Mouse (Mus musculus): ENCODE results near the gene Dnajb12. TPM values are rescaled to one million over a fixed set of nuclear protein-coding genes. Genes with fewer than 3 reads are reported as not detected.

Dnajb12 gene
- total and polyA plus RNA-seq, 3 experiments, result 13.3 to 217 (median 41.7) TPM

DNA sequence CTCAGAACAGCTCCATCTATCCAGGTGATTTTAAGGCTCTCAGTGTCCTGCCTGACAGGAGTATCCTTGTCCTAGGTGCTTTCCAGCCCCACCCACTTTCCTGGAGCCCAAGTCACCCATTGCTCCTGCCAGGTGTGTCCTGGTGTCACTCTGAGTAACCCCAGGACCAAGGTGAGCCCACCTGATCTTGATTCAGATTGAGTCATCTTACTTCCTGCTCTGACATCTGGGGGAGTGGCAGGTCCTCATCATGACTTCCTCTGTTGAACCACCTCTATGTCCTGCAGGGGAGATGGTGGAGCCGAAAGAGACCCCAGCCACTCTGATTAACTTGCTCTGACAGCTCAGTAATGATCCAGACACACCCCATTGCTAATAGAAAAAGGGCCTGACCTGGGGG, 59.7 kb downstream of the Dnajb12 start:
- TF ChIP-seq NRF1 (IDR thresholded peaks at IDR 0.05; ENCODE audit: insufficient read depth, low read depth, low read length, poor library complexity, severe bottlenecking), result no peak
- TF ChIP-seq GATA1 (IDR thresholded peaks at IDR 0.05; ENCODE audit: low read depth, low read length), result no peak
- no peak for TF ChIP-seq TAL1 (IDR thresholded peaks at IDR 0.05; ENCODE audit: low read length)
- Histone ChIP-seq H3K4me1 (ENCODE audit: control insufficient read depth in 1 of 2, insufficient read depth in 2 of 2, low read length in 2 of 2) (peaks cover 3 to 17% of the 10 kb centered on the region in 2 experiments), H3K79me2 (ENCODE audit: control insufficient read depth, insufficient read depth, low read length, poor library complexity) (no peaks in the 10 kb centered on the region), H3K36me3 (ENCODE audit: control insufficient read depth in 1 of 2, insufficient read depth in 2 of 2, low read length in 2 of 2) (peaks cover 0 to 10% of the 10 kb centered on the region in 2 experiments; a peak in 2 of 4 replicates), H3K27me3 (ENCODE audit: control insufficient read depth in 1 of 2, insufficient read depth in 2 of 2, low read length in 2 of 2) (no peaks in the 10 kb centered on the region), H3K27ac (ENCODE audit: control insufficient read depth, low read depth, low read length) (no peak overlapping the region), H3K9ac (ENCODE audit: control insufficient read depth, low read depth, low read length, poor library complexity, severe bottlenecking) (no peak overlapping the region), H3K9me3 (replicated peaks; ENCODE audit: insufficient read depth, low read length) (no peaks in the 10 kb centered on the region), H3K4me3 (ENCODE audit: control insufficient read depth in 1 of 2, insufficient read depth in 1 of 2, low read depth in 2 of 2, low read length in 2 of 2) (no peak overlapping the region)
- DNase-seq (ENCODE audit: low read depth, low spot score), result no peak

DNA sequence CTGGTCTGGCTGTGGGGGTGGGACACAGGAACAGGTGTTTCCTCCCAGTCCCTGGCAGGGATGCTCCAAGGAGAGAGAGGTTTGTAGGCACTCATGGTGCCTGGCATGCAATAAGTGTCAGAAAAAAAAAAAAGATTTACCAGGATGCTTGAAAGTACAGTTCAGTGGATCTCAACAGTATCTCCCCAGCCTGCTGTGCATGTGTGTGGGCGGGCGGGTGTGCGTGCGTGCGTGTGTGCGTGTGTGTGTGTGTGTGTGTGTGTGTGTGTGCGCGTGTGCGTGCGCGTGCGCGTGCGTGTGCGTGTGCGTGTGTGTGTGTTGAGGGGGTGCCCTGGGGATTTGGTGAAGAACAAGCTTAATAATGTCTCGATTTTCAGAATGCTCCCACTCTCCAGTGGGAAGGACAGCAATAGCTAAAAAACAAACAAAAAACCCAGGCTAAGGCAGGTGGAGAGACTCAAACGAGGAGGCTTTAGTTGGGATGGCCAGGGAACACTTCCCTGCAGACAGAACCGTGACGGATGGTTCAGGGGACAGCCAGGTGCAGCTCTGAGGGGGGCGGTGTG, 63.0 kb downstream of the Dnajb12 start:
- no peaks in the 10 kb centered on the region for H3K27me3 ChIP-seq (ENCODE audit: control insufficient read depth in 1 of 2, insufficient read depth in 2 of 2, low read length in 2 of 2)
- no peaks in the 10 kb centered on the region for H3K9me3 ChIP-seq (replicated peaks; ENCODE audit: insufficient read depth, low read length)
- no peak for TF ChIP-seq MEF2A (IDR thresholded peaks at IDR 0.05; ENCODE audit: extremely low read depth, insufficient replicate concordance, low read depth, low read length, poor library complexity, severe bottlenecking)
- no peak for TF ChIP-seq POLR2AphosphoS2 (IDR thresholded peaks at IDR 0.05; ENCODE audit: low read length)
- no peak for TF ChIP-seq UBTF (IDR thresholded peaks at IDR 0.05; ENCODE audit: borderline replicate concordance, insufficient read depth, low read depth, low read length)
- TF ChIP-seq KAT2A (conservative IDR thresholded peaks at IDR 0.05; ENCODE audit: low read depth, low read length), result no peak
- no peak for TF ChIP-seq ZKSCAN1 (IDR thresholded peaks at IDR 0.05; ENCODE audit: low read depth, low read length)
- TF ChIP-seq MAFK (IDR thresholded peaks at IDR 0.05; ENCODE audit: borderline replicate concordance, low read depth, low read length), result no peak
- no peak for TF ChIP-seq E2F4 (IDR thresholded peaks at IDR 0.05; ENCODE audit: borderline replicate concordance, low read depth, low read length)
- TF ChIP-seq CTCF (IDR thresholded peaks at IDR 0.05 in 2 of 3, conservative IDR thresholded peaks at IDR 0.05 in 1 of 3; ENCODE audit: control insufficient read depth in 1 of 3, insufficient read depth in 1 of 3, low read depth in 2 of 3, low read length in 3 of 3, poor library complexity in 1 of 3, severe bottlenecking in 1 of 3), result no peak
- H3K36me3 ChIP-seq (ENCODE audit: control insufficient read depth in 1 of 2, insufficient read depth in 2 of 2, low read length in 2 of 2), result peaks cover 0 to 15% of the 10 kb centered on the region in 2 experiments; a peak in 2 of 4 replicates
- H3K9ac ChIP-seq (ENCODE audit: control insufficient read depth, low read depth, low read length, poor library complexity, severe bottlenecking), result no peak overlapping the region
- no peaks in the 10 kb centered on the region for H3K79me2 ChIP-seq (ENCODE audit: control insufficient read depth, insufficient read depth, low read length, poor library complexity)
- peaks cover 15 to 28% of the 10 kb centered on the region in 2 experiments for H3K4me1 ChIP-seq (ENCODE audit: control insufficient read depth in 1 of 2, insufficient read depth in 2 of 2, low read length in 2 of 2)
- no peak overlapping the region for H3K4me3 ChIP-seq (ENCODE audit: control insufficient read depth in 1 of 2, insufficient read depth in 1 of 2, low read depth in 2 of 2, low read length in 2 of 2)
- no peak for DNase-seq (ENCODE audit: low read depth, low spot score)
- H3K27ac ChIP-seq (ENCODE audit: control insufficient read depth, low read depth, low read length), result no peak overlapping the region

DNA sequence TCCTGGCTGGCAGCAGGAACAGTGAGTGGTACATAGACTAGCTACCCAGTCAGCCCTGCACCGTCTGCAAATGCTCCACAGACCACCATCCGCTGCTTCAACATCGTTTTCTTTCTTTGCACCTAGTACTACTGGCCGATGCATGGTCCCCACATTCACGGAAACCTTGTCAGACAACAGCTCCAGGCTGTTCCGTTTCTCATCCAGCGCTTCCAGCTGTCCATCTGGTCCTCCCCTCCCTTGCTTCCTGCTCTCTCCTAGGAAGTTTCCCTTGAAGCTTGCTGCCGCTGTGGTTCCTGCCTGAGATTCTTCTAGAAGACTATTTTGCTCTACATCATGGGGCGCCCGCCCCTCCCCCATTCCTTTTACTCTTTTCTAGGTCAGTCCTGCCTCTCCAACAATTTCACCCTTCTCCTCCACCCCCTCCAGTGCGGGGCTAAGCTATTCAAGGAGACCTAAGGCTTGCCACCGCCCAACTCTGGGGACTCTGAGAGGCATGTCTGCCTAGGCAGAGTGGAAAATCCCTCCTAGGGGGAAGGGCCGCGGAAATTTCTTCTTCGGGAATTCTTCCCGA, 63.6 kb downstream of the Dnajb12 start:
- peaks cover 17 to 28% of the 10 kb centered on the region in 2 experiments for H3K4me1 ChIP-seq (ENCODE audit: control insufficient read depth in 1 of 2, insufficient read depth in 2 of 2, low read length in 2 of 2)
- H3K4me3 ChIP-seq (ENCODE audit: control insufficient read depth in 1 of 2, insufficient read depth in 1 of 2, low read depth in 2 of 2, low read length in 2 of 2), result peak overlapping the region; percentile 17 to 29; a peak in 3 of 4 replicates
- peaks cover 0 to 15% of the 10 kb centered on the region in 2 experiments; a peak in 2 of 4 replicates for H3K36me3 ChIP-seq (ENCODE audit: control insufficient read depth in 1 of 2, insufficient read depth in 2 of 2, low read length in 2 of 2)
- no peaks in the 10 kb centered on the region for H3K27me3 ChIP-seq (ENCODE audit: control insufficient read depth in 1 of 2, insufficient read depth in 2 of 2, low read length in 2 of 2)
- no peaks in the 10 kb centered on the region for H3K9me3 ChIP-seq (replicated peaks; ENCODE audit: insufficient read depth, low read length)
- H3K9ac ChIP-seq (ENCODE audit: control insufficient read depth, low read depth, low read length, poor library complexity, severe bottlenecking), result peak overlapping the region; percentile 40
- peak; percentile 45 for DNase-seq (ENCODE audit: low read depth, low spot score)
- peak overlapping the region; percentile 72 for H3K27ac ChIP-seq (ENCODE audit: control insufficient read depth, low read depth, low read length)
- H3K79me2 ChIP-seq (ENCODE audit: control insufficient read depth, insufficient read depth, low read length, poor library complexity), result no peaks in the 10 kb centered on the region
- TF ChIP-seq UBTF (IDR thresholded peaks at IDR 0.05; ENCODE audit: borderline replicate concordance, insufficient read depth, low read depth, low read length), result no peak
- TF ChIP-seq NELFE (IDR thresholded peaks at IDR 0.05; ENCODE audit: low read depth, low read length), result no peak
- no peak for TF ChIP-seq NRF1 (IDR thresholded peaks at IDR 0.05; ENCODE audit: insufficient read depth, low read depth, low read length, poor library complexity, severe bottlenecking)
- TF ChIP-seq POLR2A (IDR thresholded peaks at IDR 0.05; ENCODE audit: control insufficient read depth in 1 of 2, insufficient read depth in 1 of 2, low read depth in 1 of 2, low read length in 2 of 2, poor library complexity in 1 of 2), result no peak
- no peak for TF ChIP-seq MEF2A (IDR thresholded peaks at IDR 0.05; ENCODE audit: extremely low read depth, insufficient replicate concordance, low read depth, low read length, poor library complexity, severe bottlenecking)
- TF ChIP-seq GABPA (IDR thresholded peaks at IDR 0.05; ENCODE audit: low read depth, low read length), result no peak
- no peak for TF ChIP-seq ZC3H11A (IDR thresholded peaks at IDR 0.05; ENCODE audit: low read depth, low read length)
- TF ChIP-seq GATA1 (IDR thresholded peaks at IDR 0.05; ENCODE audit: low read depth, low read length), result no peak
- no peak for TF ChIP-seq TAL1 (IDR thresholded peaks at IDR 0.05; ENCODE audit: low read length)
- TF ChIP-seq POLR2AphosphoS2 (IDR thresholded peaks at IDR 0.05; ENCODE audit: low read length), result no peak
- TF ChIP-seq CHD2 (IDR thresholded peaks at IDR 0.05; ENCODE audit: low read length), result no peak; the same call in 1 of the 2 replicates
- TF ChIP-seq ZKSCAN1 (IDR thresholded peaks at IDR 0.05; ENCODE audit: low read depth, low read length), result no peak
- no peak for TF ChIP-seq CTCF (IDR thresholded peaks at IDR 0.05 in 2 of 3, conservative IDR thresholded peaks at IDR 0.05 in 1 of 3; ENCODE audit: control insufficient read depth in 1 of 3, insufficient read depth in 1 of 3, low read depth in 2 of 3, low read length in 3 of 3, poor library complexity in 1 of 3, severe bottlenecking in 1 of 3)
- no peak for TF ChIP-seq TBP (IDR thresholded peaks at IDR 0.05; ENCODE audit: low read depth, low read length)
- no peak for TF ChIP-seq MAZ (IDR thresholded peaks at IDR 0.05; ENCODE audit: low read depth, low read length)
- no peak for TF ChIP-seq RCOR1 (IDR thresholded peaks at IDR 0.05; ENCODE audit: low read depth, low read length)
- TF ChIP-seq CHD1 (IDR thresholded peaks at IDR 0.05; ENCODE audit: low read depth, low read length), result no peak
- no peak for TF ChIP-seq POLR2AphosphoS5 (IDR thresholded peaks at IDR 0.05; ENCODE audit: borderline replicate concordance, low read depth, low read length)
- TF ChIP-seq KAT2A (conservative IDR thresholded peaks at IDR 0.05; ENCODE audit: low read depth, low read length), result no peak

Measured in MEL (cell line).